Mouse (Mus musculus) hindbrain, embryonic 11.5 days (tissue): ENCODE measurements around the gene Endou. TPM values are rescaled to one million over a fixed set of nuclear protein-coding genes. Genes with fewer than 3 reads are reported as not detected.

ENCODE experiments used
- ATAC-seq: fragments of 200-750 bp; cut with Nextera tagmentation; 2 replicates; pipeline ENCODE4 v1.8.0; 2017; ENCODE audit warnings: mild to moderate bottlenecking, moderate TSS enrichment, moderate library complexity; ENCODE audit not compliant: low FRiP score
- DNase-seq: peaks from one replicate; pipeline ENCODE4 v3.0.0-alpha.2; 2015; ENCODE audit warnings: low spot score
- H3K27ac ChIP-seq: fragments of 300-500 bp; sonication (generic); 2 replicates; pipeline ENCODE4 v1.5.1; 2014; ENCODE audit warnings: mild to moderate bottlenecking, low read depth, low read length
- H3K27me3 ChIP-seq: fragments of 300-500 bp; sonication (generic); 2 replicates; pipeline ENCODE4 v1.6.1; 2014; ENCODE audit warnings: mild to moderate bottlenecking, low read length, moderate library complexity, mixed read lengths; ENCODE audit not compliant: control insufficient read depth, insufficient read depth
- H3K36me3 ChIP-seq: fragments of 300-500 bp; sonication (generic); 2 replicates; pipeline ENCODE4 v1.6.1; 2014; ENCODE audit warnings: mild to moderate bottlenecking, low read length, moderate library complexity, mixed read lengths; ENCODE audit not compliant: control insufficient read depth, insufficient read depth
- H3K4me1 ChIP-seq: fragments of 300-500 bp; sonication (generic); replicated peaks from 2 replicates; pipeline ENCODE4 v1.6.1; 2014; ENCODE audit warnings: low read length, mixed read lengths; ENCODE audit not compliant: control insufficient read depth, insufficient read depth
- H3K4me2 ChIP-seq: fragments of 300-500 bp; sonication (generic); replicated peaks from 2 replicates; pipeline ENCODE4 v1.6.1; 2014; ENCODE audit warnings: mild to moderate bottlenecking, low read depth, low read length
- H3K4me3 ChIP-seq: fragments of 300-500 bp; sonication (generic); 2 replicates; pipeline ENCODE4 v1.5.1; 2014; ENCODE audit warnings: low read depth, low read length
- H3K9ac ChIP-seq: fragments of 300-500 bp; sonication (generic); 2 replicates; pipeline ENCODE4 v1.6.1; 2014; ENCODE audit warnings: low read depth, low read length
- H3K9me3 ChIP-seq: fragments of 300-500 bp; sonication (generic); 2 replicates; pipeline ENCODE4 v1.6.1; 2016; ENCODE audit warnings: low read length; ENCODE audit not compliant: control insufficient read depth
- WGBS: fragments of 180-500 bp; shearing (Covaris S2); extraction: QIAGEN DNeasy Blood & Tissue Kit; methylation state at CpG from one replicate; pipeline ENCODE4 v1.1.7; 2014; 5-methylcytosine and 5-hydroxymethylcytosine counted together
- polyA plus RNA-seq: library from polyadenylated mRNA; unstranded; fragments of >200 nt; fragmentation: Nextera tagmentation; extraction: Ambion mirVana; gene quantifications from 2 replicates; pipeline ENCODE4 v1.2.1, GENCODE M21; 2014

Gene Endou
- 0.11 TPM in 1 of 2 replicates, not detected in the other for polyA plus RNA-seq

DNA sequence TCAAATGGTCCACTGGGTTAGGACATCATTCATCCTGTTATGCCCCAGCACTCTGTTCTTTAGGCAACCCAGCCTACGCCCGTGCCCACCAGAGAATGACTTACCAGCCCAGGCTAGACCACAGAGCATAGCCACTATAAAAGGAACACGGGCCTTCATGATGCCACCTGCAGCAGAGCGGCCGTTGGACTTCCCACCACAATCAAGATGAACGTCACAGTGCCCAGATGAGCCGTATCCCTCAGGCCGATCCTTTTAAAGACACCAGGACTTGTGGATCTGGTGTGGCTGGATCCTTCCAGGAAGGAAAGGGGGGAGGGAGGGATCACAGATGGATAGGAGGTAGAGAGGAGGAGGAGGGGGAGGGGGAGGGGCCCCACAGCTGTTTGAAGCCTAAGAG lies at the start of gene Endou:
TSS of gene Endou (minus strand) at position 229 of the 400 bp plus-strand sequence.
- H3K36me3 ChIP-seq: no peaks in the 10 kb centered on the region
- no peak within 1 kb of the TSS for H3K4me2 ChIP-seq
- H3K4me3 ChIP-seq: no peak within 1 kb of the TSS
- H3K27me3 ChIP-seq: no peaks in the 10 kb centered on the region
- no peaks in the 10 kb centered on the region for H3K9me3 ChIP-seq
- no peak for ATAC-seq
- H3K9ac ChIP-seq: no peak within 1 kb of the TSS
- WGBS: 90% methylated on average over 8 of the region's 8 CpGs
- no peak within 1 kb of the TSS for H3K27ac ChIP-seq
- DNase-seq: no peak
- H3K4me1 ChIP-seq: no peaks in the 10 kb centered on the region

DNA sequence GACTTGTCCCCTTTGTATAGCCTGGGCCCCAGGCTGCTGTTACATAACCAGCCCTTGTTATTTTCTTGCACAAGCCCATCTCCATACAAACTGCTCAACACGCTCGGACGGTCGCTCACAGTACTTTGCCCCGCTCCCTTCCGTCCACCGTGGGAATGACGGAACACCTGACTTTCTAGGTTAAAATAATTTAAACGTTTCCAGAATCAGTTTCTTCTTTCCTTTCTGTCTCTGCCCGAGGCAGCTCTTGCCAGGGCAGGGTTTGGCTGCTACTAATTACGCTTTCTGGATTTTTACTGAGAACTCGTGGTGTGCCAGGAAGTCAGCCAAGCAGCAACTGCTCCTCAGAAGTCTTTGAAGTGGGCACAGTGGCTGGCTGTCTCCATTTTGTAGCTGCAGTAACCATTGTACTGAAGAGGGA lies 49.5 kb upstream of the Endou start:
- H3K9me3 ChIP-seq: no peaks in the 10 kb centered on the region
- H3K4me3 ChIP-seq: no peak overlapping the region
- H3K9ac ChIP-seq: no peak overlapping the region
- 76% methylated on average over 12 of the region's 12 CpGs for WGBS
- no peaks in the 10 kb centered on the region for H3K36me3 ChIP-seq
- H3K4me1 ChIP-seq: no peaks in the 10 kb centered on the region; the same call in none of the 2 replicates
- no peak overlapping the region for H3K27ac ChIP-seq
- no peak for DNase-seq
- H3K27me3 ChIP-seq: peaks cover 4% of the 10 kb centered on the region
- no peak for ATAC-seq
- no peak overlapping the region for H3K4me2 ChIP-seq

DNA sequence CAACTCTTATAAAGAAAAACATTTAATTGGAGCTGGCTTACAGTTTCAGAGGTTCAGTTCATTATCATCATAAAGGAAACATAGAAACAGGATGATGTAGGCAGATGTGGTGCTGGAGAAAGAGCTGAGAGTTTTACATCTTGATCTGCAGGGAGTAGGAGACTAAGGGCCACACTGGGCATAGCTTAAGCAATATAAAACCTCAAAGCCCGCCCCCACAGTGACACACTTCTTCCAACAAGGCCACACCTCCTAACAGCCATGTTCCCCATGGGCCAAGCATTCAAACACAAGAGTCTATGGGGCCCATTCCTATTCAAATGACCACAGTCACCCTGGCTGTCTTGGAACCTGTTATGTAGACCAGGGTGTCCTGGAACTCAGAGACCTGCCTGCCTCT lies 48.4 kb upstream of the Endou start:
- Histone ChIP-seq H3K27ac (no peak overlapping the region), H3K4me2 (no peak overlapping the region), H3K9me3 (no peaks in the 10 kb centered on the region), H3K4me3 (no peak overlapping the region), H3K9ac (no peak overlapping the region), H3K4me1 (no peaks in the 10 kb centered on the region; the same call in none of the 2 replicates), H3K36me3 (no peaks in the 10 kb centered on the region), H3K27me3 (peaks cover 4% of the 10 kb centered on the region)
- ATAC-seq (no peak), DNase-seq (no peak)
- WGBS: 86% methylated on average over 1 of the region's 1 CpGs

DNA sequence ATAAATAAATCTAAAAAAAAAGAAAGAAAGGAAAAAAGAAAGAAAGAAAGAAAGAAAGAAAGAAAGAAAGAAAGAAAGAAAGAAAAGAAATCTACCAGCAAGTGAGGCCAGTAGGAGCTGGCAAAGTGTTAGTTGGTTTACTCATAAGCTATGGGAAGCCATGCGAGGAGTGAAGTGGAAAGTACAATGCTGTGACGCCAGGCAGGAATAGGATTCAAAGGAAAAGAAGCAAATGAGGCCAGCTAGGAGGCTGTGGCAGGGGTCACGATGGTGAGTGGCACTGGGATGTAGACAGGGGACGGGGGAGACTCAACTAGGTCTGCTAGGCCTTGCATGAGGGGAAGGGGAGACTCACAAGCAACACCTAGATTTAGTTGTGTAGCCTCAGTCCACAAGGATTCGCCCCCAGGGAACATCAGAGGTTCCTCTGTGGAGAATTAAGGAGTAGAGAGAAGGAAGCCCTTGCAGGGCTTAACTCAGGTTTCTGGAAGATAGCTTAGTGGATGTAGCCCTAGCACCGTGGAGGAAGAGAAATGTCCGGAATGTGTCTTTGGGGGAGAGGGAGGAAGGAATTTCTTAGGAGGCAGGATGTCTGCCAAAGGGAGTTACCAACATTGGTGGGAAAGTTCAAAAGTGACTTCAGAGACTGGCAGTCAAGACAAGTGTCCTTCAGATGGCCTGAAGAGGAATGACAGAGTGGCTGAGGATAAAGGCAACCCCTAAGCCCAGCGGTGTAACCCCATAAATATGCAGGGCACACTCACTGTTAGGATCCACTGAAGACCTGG lies 47.4 kb upstream of the Endou start, which contains the start of gene Slc48a1:
TSS of gene Slc48a1 (plus strand) at position 210 of the 788 bp plus-strand sequence.
- H3K9ac ChIP-seq: no peak within 1 kb of the TSS
- H3K36me3 ChIP-seq: no peaks in the 10 kb centered on the region
- H3K4me3 ChIP-seq: no peak within 1 kb of the TSS
- no peak within 1 kb of the TSS for H3K4me2 ChIP-seq
- no peaks in the 10 kb centered on the region; the same call in 1 of the 2 replicates for H3K4me1 ChIP-seq
- whole genome bisulfite sequencing: 74% methylated on average over 8 of the region's 8 CpGs
- no peak for ATAC-seq
- no peak for DNase-seq
- H3K9me3 ChIP-seq: no peaks in the 10 kb centered on the region
- H3K27me3 ChIP-seq: peaks cover 4% of the 10 kb centered on the region
- no peak within 1 kb of the TSS for H3K27ac ChIP-seq

DNA sequence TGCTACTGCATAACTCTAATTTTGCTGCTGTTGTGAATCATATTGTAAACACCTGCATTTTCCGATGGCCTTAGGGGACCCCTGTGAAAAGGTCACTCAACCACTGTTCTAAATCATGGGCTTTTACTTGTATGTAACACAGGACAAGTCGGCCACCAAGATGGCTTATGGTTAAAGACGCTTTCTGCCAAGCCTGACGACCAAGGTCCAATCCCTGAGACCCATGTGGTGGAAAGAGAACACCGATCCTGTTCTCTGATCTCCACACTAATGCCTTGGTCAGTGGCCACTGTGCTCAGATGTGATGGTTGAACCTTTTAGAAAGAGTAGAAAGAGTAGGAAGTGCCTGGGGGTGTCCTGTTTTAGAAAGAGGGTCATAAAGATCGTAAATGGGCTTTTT lies 45.8 kb upstream of the Endou start:
- no peaks in the 10 kb centered on the region; the same call in 1 of the 2 replicates for H3K27me3 ChIP-seq
- H3K27ac ChIP-seq: no peak overlapping the region
- no peaks in the 10 kb centered on the region for H3K36me3 ChIP-seq
- H3K4me2 ChIP-seq: no peak overlapping the region
- DNase-seq (no peak), ATAC-seq (no peak)
- H3K4me1 ChIP-seq: no peaks in the 10 kb centered on the region
- H3K4me3 ChIP-seq: no peak overlapping the region
- H3K9ac ChIP-seq: no peak overlapping the region
- 84% methylated on average over 6 of the region's 6 CpGs for WGBS
- H3K9me3 ChIP-seq: no peaks in the 10 kb centered on the region

DNA sequence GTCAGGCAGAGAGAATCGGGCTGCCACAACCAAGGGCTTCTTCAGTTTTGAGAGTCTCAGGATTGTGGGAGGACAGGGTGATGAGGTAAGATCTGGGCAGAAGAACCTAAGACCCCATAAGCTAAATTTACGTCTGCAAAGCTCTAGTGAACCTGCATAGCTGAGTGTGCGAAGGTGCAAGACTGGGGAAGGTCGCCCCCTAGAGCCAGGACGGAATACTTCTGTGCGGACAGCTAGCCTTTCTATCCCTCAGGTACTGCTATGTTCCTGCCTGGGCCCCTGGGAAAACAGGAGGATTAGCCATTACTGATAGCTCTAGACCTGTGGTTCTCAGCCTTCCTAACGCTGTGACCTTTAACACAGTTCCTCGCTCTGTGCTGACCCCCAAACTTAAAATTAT lies 45.4 kb upstream of the Endou start:
- H3K4me3 ChIP-seq: no peak overlapping the region
- peak; percentile 74 for DNase-seq
- no peak for ATAC-seq
- 7% methylated on average over 8 of the region's 8 CpGs for WGBS
- H3K9ac ChIP-seq: no peak overlapping the region
- no peaks in the 10 kb centered on the region for H3K9me3 ChIP-seq
- no peak overlapping the region for H3K27ac ChIP-seq
- H3K4me1 ChIP-seq: no peaks in the 10 kb centered on the region
- no peak overlapping the region for H3K4me2 ChIP-seq
- no peaks in the 10 kb centered on the region for H3K36me3 ChIP-seq
- no peaks in the 10 kb centered on the region; the same call in 1 of the 2 replicates for H3K27me3 ChIP-seq

DNA sequence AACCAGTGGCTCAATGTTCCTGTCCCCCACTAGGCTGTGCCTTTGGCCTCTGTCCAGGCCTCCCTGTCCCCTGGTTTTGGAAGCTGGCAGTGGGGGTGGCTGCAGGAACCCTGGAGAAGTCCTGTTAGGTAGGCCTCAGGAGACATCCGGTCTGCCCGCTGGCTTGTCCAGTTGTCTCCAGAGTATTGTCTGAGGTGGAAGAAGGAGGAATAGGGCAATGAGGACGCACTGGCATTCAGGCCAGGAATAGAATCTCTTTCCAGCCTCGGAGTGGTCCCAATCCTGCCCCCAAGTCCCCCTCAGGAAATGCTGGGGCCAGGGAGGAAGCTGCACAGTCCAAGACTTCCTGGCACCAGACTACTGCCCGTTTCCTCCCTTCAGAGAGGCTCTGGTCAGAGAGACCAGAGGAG lies 42.8 kb upstream of the Endou start:
- DNase-seq (no peak), ATAC-seq (no peak)
- H3K27me3 ChIP-seq: peaks cover 3% of the 10 kb centered on the region
- no peaks in the 10 kb centered on the region for H3K36me3 ChIP-seq
- H3K27ac ChIP-seq: no peak overlapping the region
- no peaks in the 10 kb centered on the region for H3K4me1 ChIP-seq
- H3K9ac ChIP-seq: no peak overlapping the region
- no peak overlapping the region for H3K4me2 ChIP-seq
- 74% methylated on average over 5 of the region's 5 CpGs for WGBS
- H3K9me3 ChIP-seq: no peaks in the 10 kb centered on the region
- no peak overlapping the region for H3K4me3 ChIP-seq

DNA sequence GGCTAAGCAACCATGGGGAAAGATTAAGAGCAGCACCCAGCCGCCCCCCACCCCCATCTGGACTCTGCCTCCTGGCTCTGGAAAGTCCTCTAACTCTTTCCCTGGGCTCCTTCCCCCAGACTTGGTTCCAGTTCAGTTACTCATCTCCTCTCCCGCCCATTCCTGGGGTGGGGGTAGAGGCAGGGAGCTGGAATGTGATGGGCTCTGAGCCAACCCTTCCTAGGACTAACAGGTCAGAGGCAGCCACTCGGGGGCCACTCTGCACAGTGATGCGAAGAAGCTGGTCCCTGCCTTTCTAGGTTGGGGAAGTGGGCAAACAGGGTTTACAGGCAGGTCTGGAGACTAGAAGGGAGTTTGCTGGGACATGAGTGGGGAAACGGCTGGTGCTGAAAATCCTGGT lies 42.0 kb upstream of the Endou start:
- DNase-seq (no peak), ATAC-seq (no peak)
- no peak overlapping the region for H3K4me2 ChIP-seq
- 42% methylated on average over 5 of the region's 5 CpGs for WGBS
- no peak overlapping the region for H3K9ac ChIP-seq
- H3K9me3 ChIP-seq: no peaks in the 10 kb centered on the region
- no peak overlapping the region for H3K27ac ChIP-seq
- no peaks in the 10 kb centered on the region for H3K4me1 ChIP-seq
- H3K36me3 ChIP-seq: no peaks in the 10 kb centered on the region
- no peak overlapping the region for H3K4me3 ChIP-seq
- H3K27me3 ChIP-seq: peaks cover 10% of the 10 kb centered on the region

DNA sequence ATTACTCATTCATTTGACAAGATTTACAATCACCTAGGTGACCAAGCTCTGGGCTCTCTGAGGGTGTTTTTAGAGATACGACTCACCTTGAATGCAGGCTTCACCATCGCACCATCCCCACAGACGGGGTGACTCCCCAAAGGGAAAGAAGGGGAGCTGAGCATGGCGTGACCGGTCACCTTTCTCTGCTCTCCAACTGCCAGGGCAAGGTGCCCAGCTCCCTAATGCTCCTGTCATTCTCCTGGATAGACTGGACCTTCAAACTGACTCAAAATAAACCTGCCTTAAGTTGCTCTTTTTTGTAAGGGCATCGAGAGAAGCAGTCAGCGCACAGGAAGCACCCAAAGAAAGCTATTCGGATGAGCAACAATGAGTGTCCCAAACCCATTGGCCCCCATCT lies 39.1 kb upstream of the Endou start:
- no peak for ATAC-seq
- H3K27me3 ChIP-seq: peaks cover 25% of the 10 kb centered on the region
- WGBS: 77% methylated on average over 8 of the region's 8 CpGs

More for the DNA sequence above, 39.1 kb upstream of the Endou start:
- Histone ChIP-seq H3K4me3 (no peak overlapping the region), H3K36me3 (no peaks in the 10 kb centered on the region), H3K4me1 (peaks cover 18% of the 10 kb centered on the region), H3K4me2 (no peak overlapping the region), H3K27ac (no peak overlapping the region), H3K9me3 (no peaks in the 10 kb centered on the region), H3K9ac (no peak overlapping the region)
- DNase-seq: no peak
